Mouse (Mus musculus) myocyte (in vitro differentiated cells): ENCODE results near the gene Cers6.

ENCODE experiments used
- CEBPB ChIP-seq: IDR thresholded peaks from 2 replicates; pipeline ENCODE4 v1.6.1; 2011; ENCODE audit warnings: mild to moderate bottlenecking, moderate library complexity; ENCODE audit not compliant: poor library complexity, insufficient read depth, severe bottlenecking
- E2F4 ChIP-seq: IDR thresholded peaks from one replicate; pipeline ENCODE4 v1.6.1; 2011; ENCODE audit warnings: mild to moderate bottlenecking, control low read depth, moderate library complexity; ENCODE audit not compliant: insufficient read depth
- MAX ChIP-seq: IDR thresholded peaks from one replicate; pipeline ENCODE4 v1.6.1; 2011; ENCODE audit warnings: low read depth, mild to moderate bottlenecking, control low read depth
- MYOD1 ChIP-seq, 3 experiments: IDR thresholded peaks; one replicate each; pipeline ENCODE4 v1.6.1; 2011; ENCODE audit warnings: control low read depth in 2 of 3, low read depth in 2 of 3, mild to moderate bottlenecking in 2 of 3, moderate library complexity in 1 of 3; ENCODE audit not compliant: insufficient read length in 2 of 3, control insufficient read depth in 1 of 3
- MYOG ChIP-seq, 3 experiments: IDR thresholded peaks; one replicate each; pipeline ENCODE4 v1.6.1; 2011; ENCODE audit warnings: control low read depth in 2 of 3, low read depth in 2 of 3, mild to moderate bottlenecking in 2 of 3; ENCODE audit not compliant: insufficient read length in 2 of 3, control insufficient read depth in 1 of 3, insufficient read depth in 1 of 3
- POLR2A ChIP-seq: IDR thresholded peaks from one replicate; pipeline ENCODE4 v1.6.1; 2011; ENCODE audit warnings: low read depth, mild to moderate bottlenecking, control low read depth, moderate library complexity; ENCODE audit not compliant: insufficient read length
- REST ChIP-seq: IDR thresholded peaks from one replicate; pipeline ENCODE4 v1.6.1; 2011; ENCODE audit warnings: mild to moderate bottlenecking, control low read depth, moderate library complexity; ENCODE audit not compliant: insufficient read depth, insufficient read length
- SRF ChIP-seq: IDR thresholded peaks from one replicate; pipeline ENCODE4 v1.6.1; 2011; ENCODE audit warnings: low read depth; ENCODE audit not compliant: control insufficient read depth, insufficient read length
- TCF12 ChIP-seq: IDR thresholded peaks from one replicate; pipeline ENCODE4 v1.6.1; 2011; ENCODE audit warnings: mild to moderate bottlenecking, control low read depth; ENCODE audit not compliant: poor library complexity, insufficient read depth, severe bottlenecking
- TCF3 ChIP-seq: IDR thresholded peaks from one replicate; pipeline ENCODE4 v1.6.1; 2011; ENCODE audit warnings: low read depth, control low read depth; ENCODE audit not compliant: insufficient read length
- USF1 ChIP-seq: IDR thresholded peaks from one replicate; pipeline ENCODE4 v1.6.1; 2011; ENCODE audit warnings: low read depth, mild to moderate bottlenecking, control low read depth, moderate library complexity

DNA sequence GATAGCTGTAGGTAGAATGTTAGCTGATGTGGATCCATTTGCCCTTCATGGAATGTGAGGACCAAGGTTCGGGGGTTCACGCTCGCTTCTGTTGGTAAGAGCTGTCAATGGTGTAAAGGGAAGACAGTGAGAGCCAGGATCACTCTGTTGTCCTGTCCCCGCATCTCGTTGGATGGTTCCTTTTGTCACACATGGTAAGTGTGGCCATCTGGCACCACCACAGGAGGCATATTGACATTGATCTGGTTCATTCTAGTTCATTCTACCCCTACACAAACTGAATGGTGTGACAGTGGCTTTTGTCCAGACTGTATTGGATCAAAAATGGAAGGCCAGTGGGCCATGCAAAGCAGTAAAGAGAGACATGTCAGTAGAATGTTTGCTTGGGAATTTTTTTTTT is 142.8 kb downstream of the Cers6 start:
- no peak for TF ChIP-seq POLR2A
- TF ChIP-seq TCF12, result no peak
- TF ChIP-seq MYOD1 (IDR thresholded peaks at IDR 0.05; ENCODE audit: control insufficient read depth in 1 of 3, insufficient read length in 2 of 3, low read depth in 2 of 3), result no peak
- no peak for TF ChIP-seq MYOG (IDR thresholded peaks at IDR 0.05; ENCODE audit: control insufficient read depth in 1 of 3, insufficient read depth in 1 of 3, insufficient read length in 2 of 3, low read depth in 2 of 3)
- TF ChIP-seq TCF3, result no peak
- TF ChIP-seq E2F4, result no peak
- TF ChIP-seq CEBPB, result no peak
- TF ChIP-seq MAX, result no peak
- TF ChIP-seq SRF, result no peak
- TF ChIP-seq REST, result no peak
- no peak for TF ChIP-seq USF1
